Mouse (Mus musculus) T-cell, adult 2 months (primary cell): ENCODE measurements around the gene Cyth1.

Source experiments
- DNase-seq: peaks from one replicate; pipeline ENCODE4 v3.0.0; 2022; ENCODE audit warnings: low spot score

The Cyth1 gene

DNA sequence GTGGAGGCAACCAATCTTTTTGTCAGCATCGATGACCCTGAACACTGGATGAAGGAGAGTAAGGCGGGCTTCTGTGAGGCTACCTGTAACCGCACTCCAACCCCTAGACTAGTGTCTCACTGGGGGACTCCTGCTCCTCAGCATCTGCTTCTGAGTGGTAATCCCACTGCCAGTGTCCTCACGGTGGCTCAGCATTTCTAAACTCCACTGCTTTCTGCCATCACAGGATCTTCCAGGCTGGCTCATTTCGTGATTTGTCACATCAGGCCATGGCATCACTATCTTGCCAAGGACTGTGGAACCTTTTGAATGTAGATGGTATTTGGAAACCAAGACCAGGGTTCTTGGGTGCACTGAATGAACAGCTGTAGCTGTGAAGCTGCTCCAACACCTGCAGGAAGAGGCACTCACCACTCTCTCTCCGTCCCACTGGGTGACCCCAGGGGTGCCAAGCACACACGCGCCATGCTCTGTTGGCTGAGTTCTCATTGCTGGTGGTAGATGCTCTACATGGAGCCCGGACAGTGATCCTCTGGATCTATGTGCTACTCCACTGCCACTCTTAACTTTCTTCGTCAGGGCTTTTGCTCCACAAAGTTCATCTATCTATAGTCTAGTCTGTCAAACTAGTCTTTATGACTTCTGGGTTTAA, 24.9 kb downstream of the Cyth1 start:
- no peak for DNase-seq

DNA sequence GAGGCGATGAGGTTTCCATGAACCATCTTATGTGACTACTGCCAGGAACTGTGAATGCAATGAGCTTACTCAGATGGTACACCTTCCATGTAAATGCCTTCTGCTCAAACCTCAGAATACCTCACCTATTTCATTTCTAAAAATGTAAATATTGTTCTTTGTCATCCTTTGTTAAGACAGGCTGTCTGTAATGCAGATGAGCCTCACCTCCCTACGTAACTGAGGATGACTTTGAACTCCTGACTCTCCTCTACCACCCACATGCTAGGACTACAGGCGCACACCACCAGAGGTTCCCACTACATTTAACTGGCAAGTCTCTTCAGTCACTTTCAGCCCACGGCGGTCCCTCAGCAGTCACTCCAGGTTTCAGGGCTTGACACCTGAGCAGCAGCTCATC, 25.5 kb downstream of the Cyth1 start:
- no peak for DNase-seq

DNA sequence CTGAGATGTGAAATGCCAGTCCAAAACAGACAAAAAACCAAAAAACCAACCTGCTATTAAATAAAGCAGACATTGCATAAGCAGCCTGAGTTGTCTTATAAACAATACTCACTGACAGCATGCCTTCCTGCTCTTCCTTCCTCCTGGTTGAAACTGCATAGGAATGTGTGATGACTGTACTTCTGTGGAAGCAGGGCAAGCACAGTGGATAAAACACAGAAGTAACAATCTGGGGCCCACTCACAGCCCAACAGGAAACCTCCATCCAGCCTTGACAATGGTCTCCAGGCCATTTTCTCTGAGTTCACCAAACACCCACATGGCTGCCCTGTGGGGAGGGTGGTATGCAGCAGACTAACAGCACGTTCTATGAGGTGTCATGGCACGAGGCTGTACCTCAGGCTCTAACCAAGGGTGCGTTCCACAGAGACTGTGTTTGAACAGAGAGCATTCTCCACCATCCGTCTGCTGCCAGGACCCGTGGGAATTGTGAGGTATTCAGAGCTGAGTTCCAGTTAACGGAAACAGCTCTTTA, 26.0 kb downstream of the Cyth1 start:
- no peak for DNase-seq

DNA sequence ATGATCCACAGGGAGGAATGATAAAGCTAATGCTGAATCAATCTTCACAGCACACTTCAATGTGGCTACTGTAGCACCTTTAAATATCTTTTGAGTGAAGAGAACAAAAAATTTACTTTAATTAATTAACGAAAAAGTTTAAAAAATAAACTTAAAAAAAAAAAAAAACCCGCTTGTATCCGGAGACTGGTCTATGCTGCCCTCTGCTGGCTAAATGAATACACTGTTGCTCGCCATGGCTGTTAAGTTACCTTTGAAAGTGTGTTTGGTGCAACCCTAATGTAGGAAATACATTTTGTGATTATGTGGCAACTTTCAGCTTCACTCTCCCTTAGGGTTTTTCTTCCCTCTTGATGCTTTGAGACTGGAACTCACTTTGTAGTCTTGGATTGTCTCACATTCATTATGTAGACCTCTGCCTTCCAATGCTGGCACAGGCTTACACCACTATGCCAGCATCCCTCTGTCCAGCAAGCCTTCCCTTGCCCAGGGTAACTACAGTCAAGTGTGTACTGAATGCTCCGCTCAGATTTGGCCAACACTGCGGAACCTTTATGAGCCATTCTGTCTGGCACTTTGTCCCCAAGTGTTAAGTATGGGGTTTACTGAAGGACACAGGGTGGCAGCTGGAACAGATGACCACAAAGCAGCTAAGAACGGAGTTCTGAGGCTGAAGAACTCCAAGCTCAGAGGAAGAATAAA, 27.7 kb downstream of the Cyth1 start:
- DNase-seq: peak; percentile 73

DNA sequence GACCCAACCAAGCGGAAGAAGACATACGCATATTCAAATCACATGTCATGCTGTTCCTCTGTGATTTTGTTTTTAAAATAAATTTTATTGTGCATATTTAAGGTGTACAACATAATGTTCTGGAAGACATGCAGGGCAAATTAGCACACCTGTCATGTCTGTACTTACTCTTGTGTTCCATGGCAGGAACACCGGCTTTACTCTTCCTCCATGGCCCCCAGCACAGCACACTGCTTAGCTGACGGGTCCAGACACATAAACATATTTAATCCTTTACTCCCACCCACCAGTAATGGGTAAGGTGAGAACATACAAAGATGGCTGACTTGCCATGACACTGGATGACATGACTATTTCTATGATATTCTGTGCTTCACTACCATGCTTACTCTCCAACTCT, 29.3 kb downstream of the Cyth1 start:
- DNase-seq: no peak

DNA sequence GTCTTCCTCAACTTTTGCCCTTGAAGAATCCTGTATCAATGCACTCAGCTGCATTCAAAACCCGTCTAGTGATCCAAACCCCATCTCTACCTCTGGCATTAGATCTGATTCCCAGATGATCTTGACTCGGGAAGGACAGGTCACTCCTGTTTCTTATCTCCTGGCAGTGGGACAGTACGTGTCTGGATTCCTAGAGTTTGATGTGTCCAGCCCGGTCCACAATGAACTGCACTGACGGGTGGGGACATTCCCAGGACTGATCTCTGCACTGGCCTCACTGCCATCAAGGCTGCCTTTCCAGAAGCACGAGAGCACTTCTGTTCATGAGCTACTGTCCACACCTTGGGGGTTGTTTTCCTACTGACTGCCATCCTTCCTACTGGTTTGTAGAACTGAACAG, 31.9 kb downstream of the Cyth1 start:
- DNase-seq: no peak

DNA sequence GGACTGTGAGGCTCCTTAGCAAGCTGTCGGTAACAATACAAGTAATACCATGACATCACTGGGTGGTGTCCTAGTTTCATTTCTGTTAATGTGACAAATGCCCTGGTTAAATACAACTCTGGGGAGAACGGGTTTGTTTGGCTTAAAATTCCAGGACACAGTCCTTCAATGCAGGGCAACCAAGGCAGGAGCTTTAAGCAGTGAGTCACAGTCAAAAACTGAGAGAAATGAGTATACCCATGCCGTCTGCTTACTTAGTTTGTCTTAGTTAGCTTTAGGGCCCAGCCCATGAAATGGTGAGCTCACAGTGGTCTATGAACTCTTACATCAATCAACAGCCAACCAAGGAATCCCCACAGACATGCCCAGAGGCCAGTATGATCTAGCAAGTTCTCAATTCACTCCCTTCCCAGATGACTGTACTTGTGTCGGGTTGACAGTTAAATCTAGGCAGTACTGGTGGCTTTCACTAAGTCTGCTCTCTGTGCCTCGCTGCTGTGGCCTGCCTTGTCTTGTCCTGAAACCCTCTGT, 32.4 kb downstream of the Cyth1 start:
- DNase-seq: no peak

DNA sequence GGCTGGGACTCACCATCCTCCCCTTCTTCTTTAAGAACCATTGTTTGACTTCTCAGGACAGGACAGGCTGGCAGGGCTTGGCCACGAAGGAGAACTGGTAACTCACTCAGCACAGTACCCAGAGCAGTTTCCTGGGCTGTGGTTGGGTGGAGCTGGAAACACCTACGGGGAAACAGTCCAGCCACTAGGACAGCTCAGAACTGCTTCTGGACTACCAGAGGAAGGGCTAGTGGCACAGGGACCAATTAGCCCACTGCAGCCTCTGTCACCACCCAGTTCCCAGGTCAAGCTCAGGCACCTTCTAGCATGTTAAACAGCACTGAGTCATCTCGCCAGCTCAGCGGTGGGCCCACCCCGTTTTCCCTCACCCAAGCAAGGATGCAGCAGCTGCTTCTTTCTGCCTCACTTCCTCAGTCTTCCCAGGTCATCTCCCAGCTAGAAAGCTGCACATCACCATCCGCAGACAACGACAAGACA, 35.7 kb downstream of the Cyth1 start:
- DNase-seq: no peak

DNA sequence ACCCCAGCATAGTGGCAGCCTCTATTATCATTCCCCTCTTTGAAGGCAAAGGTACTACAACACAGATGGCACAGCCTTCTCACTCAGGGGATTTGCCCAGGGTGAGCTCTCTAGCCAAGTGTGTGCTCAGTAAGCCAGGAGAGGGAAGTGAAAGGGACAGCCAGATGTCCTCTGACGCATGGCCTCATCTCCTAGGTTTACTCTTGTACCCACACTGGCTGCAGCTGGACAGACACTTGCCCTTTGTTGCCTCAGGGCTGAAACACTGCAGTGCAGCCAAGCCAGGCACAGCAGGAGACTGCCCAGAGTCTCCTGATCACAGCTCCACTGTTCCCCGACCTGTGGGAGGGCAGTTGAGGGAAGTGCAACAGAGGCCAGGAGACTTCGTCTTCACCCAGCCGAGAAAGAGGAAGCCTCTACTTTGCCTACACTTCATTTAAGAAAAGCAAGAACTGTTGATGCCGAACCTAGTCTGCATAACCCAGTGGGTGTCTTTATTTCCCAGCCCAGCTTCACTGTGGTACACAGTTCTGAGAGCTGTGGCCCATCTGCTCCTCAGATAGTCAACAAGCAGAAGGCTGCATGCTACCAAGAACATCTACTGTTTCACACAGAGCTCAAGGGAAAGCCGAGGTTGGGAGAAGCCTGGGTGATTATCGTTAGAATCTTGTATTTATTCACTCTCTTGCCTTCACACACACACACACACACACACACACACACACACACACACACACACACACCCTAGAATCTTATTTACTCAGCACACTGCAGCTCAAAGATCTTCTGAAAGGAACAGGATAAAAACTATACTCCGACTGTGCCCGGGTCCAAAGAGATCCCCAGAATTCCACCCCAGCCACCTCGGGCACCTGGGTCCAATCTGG, 36.4 kb downstream of the Cyth1 start:
- DNase-seq: no peak

DNA sequence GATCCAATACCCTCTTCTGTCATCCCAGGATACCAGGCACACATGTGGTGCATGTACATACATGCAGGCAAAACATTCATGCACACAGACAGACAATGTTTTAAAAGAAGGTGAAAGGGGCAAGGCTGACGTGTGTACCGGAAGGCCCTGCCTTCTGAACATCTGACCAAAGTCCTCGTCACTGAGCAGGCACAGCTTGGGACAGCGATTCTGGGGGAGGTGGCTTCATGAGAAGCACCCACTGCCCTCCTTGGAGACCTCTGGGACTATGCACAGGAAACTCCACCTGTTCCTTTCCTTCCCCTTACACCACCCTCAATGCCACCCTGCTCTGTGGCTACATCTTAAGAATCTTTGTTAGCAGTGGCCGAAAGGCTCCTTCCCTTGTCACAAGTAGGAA, 37.4 kb downstream of the Cyth1 start:
- DNase-seq: peak; percentile 55

DNA sequence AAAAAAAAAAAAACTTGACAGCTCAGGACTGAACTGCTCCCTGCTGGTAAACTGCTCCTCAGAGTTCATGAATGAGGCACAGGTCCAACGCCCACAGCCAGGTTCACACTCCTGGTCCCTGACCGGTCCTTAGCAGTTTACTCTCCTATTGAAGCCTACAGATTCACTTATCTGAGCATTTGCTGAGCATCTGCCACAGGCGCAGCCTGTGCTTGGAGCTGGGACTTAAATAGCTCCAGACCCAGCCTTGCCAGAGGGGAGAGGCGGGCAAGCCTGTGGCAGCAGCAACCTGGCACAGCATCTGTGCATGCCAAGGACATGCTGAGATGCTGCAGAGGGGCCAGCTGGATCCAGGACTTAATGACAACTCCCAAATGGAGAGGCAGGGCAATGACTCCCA, 38.3 kb downstream of the Cyth1 start:
- DNase-seq: no peak

DNA sequence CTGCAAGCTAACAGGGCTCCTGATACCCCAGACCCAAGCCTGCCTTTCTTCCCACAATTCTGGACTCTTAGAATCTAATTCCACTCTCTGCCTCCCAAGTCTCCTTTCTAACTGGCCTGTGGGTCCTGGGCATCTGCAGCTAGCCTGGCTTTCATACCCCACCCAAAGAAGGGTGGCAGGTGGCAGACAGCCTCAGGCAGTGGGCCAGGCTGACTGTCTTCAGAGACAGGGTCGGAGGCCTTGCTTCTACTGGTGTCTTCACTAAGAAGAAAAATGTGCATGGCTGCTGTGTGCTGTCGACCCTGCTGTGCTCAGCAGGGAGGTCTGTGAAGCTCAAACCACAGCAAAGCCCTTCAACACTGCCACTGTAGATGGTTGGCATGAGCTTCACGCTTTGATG, 39.0 kb downstream of the Cyth1 start:
- DNase-seq: no peak

DNA sequence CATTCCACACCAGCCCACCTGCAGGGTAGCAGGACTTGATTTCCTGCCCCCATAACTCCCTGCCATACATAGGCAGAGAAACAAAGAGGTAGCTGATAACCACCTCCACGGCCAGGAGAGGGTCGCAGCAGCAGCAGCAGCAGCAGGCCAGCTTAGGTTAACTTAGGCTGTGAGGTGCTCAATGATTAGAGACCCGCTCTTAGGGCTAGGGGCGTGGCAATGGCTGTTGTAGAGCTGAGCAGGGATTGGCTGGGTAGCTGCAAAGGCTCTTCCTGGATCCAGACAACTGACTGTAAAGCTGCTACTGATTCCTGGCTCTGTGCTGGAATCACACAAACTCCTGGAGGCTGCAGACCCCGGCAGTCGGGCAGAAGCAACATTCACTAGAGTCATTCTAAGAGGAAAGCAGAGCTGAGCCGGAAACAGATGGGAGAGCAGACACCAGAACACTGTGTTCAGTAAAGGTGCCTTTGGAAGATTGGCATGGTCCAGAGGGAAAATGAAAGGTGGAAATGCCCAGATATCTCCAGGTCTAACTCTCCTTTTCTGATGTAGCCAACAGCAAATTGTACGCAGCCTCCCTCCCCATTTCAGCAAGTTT, 39.6 kb downstream of the Cyth1 start:
- DNase-seq: no peak

DNA sequence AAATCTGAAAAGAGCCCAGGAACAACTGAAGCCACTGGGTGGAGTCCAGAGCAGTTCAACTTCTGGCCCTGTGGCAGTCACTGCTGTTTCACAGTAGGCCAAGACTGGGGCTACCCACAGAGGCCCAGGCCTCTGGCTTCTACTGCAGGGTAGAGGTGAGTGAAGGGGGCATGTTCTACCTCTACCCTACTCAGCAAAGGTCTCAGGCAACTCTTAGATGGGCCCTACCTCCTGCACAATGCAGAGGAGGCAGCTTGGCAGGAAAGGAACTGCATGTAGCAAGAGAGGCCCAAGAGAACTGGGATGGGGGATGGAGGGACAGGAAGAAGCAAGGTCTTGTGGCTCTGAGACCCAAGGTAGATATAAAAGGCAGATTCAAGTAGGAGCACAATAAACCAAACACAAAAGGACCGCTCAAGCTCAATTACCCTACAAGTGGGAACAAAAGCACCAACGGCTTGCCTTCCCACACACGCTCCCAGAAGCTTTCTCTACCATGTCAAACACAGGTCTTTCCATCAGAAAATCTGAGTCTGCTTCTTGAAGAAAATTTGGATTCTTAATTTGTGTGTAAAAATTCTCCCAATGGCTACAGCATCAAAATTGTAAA, 40.9 kb downstream of the Cyth1 start:
- no peak for DNase-seq

DNA sequence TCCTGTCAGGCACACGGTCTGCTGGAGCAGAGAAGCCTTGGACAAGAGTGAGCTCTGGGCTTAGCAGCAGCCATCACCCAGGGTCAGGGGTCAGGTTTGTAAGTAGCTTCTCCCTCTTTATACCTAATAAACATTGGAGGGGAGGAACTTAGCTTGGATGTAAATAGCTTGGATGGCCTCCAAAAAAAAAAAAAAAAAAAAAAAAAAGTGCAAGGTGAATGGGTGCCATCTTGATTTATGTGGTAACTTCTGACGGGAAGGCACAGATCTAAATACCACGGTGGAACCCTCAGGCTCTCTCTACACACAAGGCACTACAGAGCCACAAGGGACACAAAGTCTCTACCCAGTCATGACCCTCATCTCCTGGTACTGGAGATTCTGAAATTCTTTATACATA, 42.1 kb downstream of the Cyth1 start:
- DNase-seq: no peak

DNA sequence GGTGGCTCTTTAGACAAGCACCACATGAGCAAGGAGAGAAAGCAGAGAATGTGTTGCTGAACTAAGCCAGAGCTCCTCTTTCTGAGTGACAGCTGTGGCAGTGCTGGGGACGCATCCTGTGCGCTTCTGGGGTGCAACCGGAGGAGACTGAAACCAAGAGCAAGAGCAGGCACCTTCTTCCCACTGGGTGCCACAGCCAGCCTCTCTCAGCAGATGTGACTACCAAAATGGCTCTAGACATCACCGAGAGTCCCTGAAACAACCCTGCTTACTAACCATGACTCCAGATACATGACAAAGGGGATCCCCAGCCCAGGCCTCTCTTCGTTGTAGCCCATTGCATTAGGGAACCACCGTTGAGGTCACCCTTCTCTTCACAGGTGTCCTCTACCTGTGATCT, 44.9 kb downstream of the Cyth1 start:
- peak; percentile 53 for DNase-seq

DNA sequence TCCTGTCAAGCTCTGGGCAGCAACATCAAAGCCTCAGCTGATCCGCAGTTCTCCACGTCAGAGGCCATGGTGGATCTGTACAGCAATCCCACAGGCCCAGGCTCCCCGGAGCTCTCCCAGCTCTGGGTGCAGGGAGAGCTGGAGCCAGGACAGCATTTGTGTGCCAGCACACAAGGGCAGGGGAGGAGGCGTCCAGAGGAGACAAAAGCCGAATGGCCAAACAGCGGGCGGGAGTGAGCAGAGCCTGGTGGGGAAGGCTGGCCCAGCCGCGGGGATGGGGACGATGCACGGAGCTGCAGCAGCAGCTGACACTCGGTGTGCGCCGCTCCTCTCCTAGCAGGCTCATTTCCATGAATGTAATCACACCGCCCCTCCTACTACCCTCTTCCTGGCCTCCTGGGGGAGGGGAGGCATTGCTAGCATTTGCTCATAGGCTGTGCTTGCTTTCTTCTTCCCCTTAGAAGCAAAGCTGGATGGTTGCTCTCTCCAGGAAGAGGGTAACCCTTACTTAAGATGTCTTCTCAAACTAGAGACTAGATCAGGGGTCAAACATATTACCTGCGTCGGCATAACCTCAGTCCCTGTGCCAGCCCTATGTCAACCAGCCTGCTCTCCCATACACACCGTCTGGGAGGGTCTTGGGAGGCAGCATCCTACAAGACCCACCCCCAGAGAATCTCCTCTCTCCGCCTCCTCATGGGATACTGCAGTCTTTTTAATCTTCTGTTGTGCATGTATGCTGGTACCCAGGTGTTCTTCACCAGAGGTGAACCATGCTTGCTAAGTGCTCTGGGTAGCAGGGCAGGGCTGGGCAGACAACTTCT, 45.8 kb downstream of the Cyth1 start:
- peak; percentile 23 for DNase-seq

DNA sequence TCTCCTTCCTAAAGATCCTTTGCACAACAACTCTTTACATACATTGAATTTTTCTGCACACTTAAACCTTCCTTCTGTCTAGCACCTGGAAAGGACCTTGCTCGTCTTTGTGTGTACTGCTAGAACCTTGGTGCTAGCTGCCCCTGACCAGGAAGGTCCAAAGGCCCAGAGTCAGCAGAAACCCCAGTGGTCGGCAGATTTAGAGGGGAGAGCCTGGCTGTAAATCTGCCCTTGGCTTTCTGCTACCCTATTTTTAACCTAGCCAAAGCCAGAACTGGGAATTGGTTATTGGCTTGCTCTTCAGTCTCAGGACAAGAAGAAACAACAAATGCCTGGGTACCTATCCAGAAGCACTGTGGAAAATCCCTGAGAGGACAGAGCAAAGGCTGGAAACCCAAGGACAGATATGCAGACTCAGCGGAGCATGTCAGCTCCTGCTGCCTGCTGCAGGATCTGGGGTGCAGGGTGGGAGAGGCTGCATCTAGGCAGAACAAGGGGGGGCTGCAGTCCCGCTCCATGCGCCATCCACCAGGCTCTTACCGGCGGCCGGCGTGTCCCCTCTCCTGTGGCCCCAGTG, 46.5 kb downstream of the Cyth1 start:
- no peak for DNase-seq

DNA sequence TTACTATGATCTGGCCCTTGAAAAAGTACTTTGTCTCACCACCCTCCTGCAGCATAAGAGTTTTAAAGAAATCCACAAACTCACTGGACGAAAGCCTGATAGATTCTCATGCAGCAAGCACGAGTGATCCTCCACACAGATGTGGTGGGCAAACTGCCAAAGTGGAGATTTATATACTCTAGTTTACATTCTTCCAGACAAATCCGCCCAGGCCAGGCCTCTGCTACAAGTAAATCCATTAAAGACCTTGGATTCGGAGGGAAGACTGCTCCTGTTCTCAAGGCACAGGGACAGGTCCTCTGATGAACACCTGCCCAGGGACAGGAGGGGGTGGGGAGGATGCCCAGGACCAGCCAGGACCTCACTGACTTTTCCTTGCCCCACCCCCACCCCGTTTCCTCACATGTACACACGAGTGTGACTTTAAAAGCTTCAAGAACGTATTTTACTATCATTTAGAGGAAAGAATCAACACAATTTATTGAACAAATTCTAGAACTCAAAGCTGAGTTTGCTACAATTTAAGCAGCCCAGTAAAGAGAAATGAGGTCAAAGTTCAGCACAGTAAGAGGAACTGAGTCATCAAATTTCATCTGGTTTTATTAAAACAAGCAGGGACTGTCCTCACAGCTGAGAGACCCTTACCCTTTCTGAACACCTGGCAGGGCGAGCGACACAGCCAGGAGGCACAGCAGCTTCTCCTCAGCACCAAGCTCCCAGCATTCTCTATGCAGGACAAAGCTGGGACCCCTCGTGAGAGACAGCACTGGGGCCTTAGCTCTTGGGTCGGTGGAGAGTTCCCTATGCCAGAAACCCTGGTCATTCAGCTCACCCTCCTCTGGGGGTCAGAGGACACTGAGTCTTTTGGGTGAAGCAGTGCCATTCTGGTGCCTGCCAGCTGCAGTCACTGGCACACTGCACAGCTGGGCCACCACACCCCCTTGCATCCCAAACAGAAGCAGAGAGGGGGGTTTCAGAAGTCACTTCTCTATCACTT, 47.3 kb downstream of the Cyth1 start:
- DNase-seq: no peak
